Mouse (Mus musculus): Measurements from ENCODE around the gene Btf3l4. TPM values are rescaled to one million over a fixed set of nuclear protein-coding genes. Genes with fewer than 3 reads are reported as not detected.

Btf3l4 gene
- polyA plus RNA-seq, 1 experiment = 51.6 TPM

- peaks cover 1% of the 10 kb centered on the region; the same call in 1 of the 2 replicates for H3K36me3 ChIP-seq (ENCODE audit: control insufficient read depth, insufficient read depth, low read length)
- no peak overlapping the region for H3K27ac ChIP-seq (ENCODE audit: control insufficient read depth, insufficient read depth, low read depth, low read length)
- no peak for TF ChIP-seq POLR2A (IDR thresholded peaks at IDR 0.05; ENCODE audit: control insufficient read depth, low read depth, low read length)
- TF ChIP-seq CTCF (IDR thresholded peaks at IDR 0.05; ENCODE audit: control insufficient read depth, insufficient read depth, insufficient replicate concordance, low read depth, low read length) = no peak
- no peaks in the 10 kb centered on the region for H3K27me3 ChIP-seq (ENCODE audit: control insufficient read depth, insufficient read depth, low read length)
- no peaks in the 10 kb centered on the region for H3K4me1 ChIP-seq (ENCODE audit: control insufficient read depth, insufficient read depth, low read length)
- no peak overlapping the region for H3K4me3 ChIP-seq (ENCODE audit: control insufficient read depth, low read depth, low read length)
These were observed 21.9 kb downstream of the Btf3l4 start for GRCm38 (mm10) chr4:108811550-108811949.

GRCm38 (mm10) chr4:108811142-108811541 lies 22.3 kb downstream of the Btf3l4 start:
- TF ChIP-seq CTCF (IDR thresholded peaks at IDR 0.05; ENCODE audit: control insufficient read depth, insufficient read depth, insufficient replicate concordance, low read depth, low read length) = no peak
- no peak for TF ChIP-seq POLR2A (IDR thresholded peaks at IDR 0.05; ENCODE audit: control insufficient read depth, low read depth, low read length)
- Histone ChIP-seq H3K4me1 (ENCODE audit: control insufficient read depth, insufficient read depth, low read length) (no peaks in the 10 kb centered on the region), H3K27me3 (ENCODE audit: control insufficient read depth, insufficient read depth, low read length) (no peaks in the 10 kb centered on the region), H3K36me3 (ENCODE audit: control insufficient read depth, insufficient read depth, low read length) (peaks cover 1% of the 10 kb centered on the region; the same call in 1 of the 2 replicates), H3K27ac (ENCODE audit: control insufficient read depth, insufficient read depth, low read depth, low read length) (no peak overlapping the region), H3K4me3 (ENCODE audit: control insufficient read depth, low read depth, low read length) (no peak overlapping the region)

- Histone ChIP-seq H3K27ac (ENCODE audit: control insufficient read depth, insufficient read depth, low read depth, low read length) (no peak overlapping the region), H3K4me1 (ENCODE audit: control insufficient read depth, insufficient read depth, low read length) (peaks cover 10% of the 10 kb centered on the region), H3K36me3 (ENCODE audit: control insufficient read depth, insufficient read depth, low read length) (no peaks in the 10 kb centered on the region), H3K4me3 (ENCODE audit: control insufficient read depth, low read depth, low read length) (no peak overlapping the region), H3K27me3 (ENCODE audit: control insufficient read depth, insufficient read depth, low read length) (no peaks in the 10 kb centered on the region)
- no peak for TF ChIP-seq POLR2A (IDR thresholded peaks at IDR 0.05; ENCODE audit: control insufficient read depth, low read depth, low read length)
- TF ChIP-seq CTCF (IDR thresholded peaks at IDR 0.05; ENCODE audit: control insufficient read depth, insufficient read depth, insufficient replicate concordance, low read depth, low read length) = no peak
These were observed 29.9 kb downstream of the Btf3l4 start for GRCm38 (mm10) chr4:108803535-108803934.

- H3K4me1 ChIP-seq (ENCODE audit: control insufficient read depth, insufficient read depth, low read length) = peaks cover 10% of the 10 kb centered on the region
- peak; percentile 49; the same call in 1 of the 2 replicates for TF ChIP-seq CTCF (IDR thresholded peaks at IDR 0.05; ENCODE audit: control insufficient read depth, insufficient read depth, insufficient replicate concordance, low read depth, low read length)
- TF ChIP-seq POLR2A (IDR thresholded peaks at IDR 0.05; ENCODE audit: control insufficient read depth, low read depth, low read length) = no peak
- no peak overlapping the region for H3K4me3 ChIP-seq (ENCODE audit: control insufficient read depth, low read depth, low read length)
These were observed 35.2 kb downstream of the Btf3l4 start for GRCm38 (mm10) chr4:108798083-108798830.

GRCm38 (mm10) chr4:108796701-108797100 lies 36.7 kb downstream of the Btf3l4 start:
- H3K36me3 ChIP-seq (ENCODE audit: control insufficient read depth, insufficient read depth, low read length) = no peaks in the 10 kb centered on the region
- no peak overlapping the region for H3K27ac ChIP-seq (ENCODE audit: control insufficient read depth, insufficient read depth, low read depth, low read length)
- no peak overlapping the region for H3K4me3 ChIP-seq (ENCODE audit: control insufficient read depth, low read depth, low read length)
- TF ChIP-seq POLR2A (IDR thresholded peaks at IDR 0.05; ENCODE audit: control insufficient read depth, low read depth, low read length) = no peak
- TF ChIP-seq CTCF (IDR thresholded peaks at IDR 0.05; ENCODE audit: control insufficient read depth, insufficient read depth, insufficient replicate concordance, low read depth, low read length) = no peak
- peaks cover 10% of the 10 kb centered on the region for H3K4me1 ChIP-seq (ENCODE audit: control insufficient read depth, insufficient read depth, low read length)
- H3K27me3 ChIP-seq (ENCODE audit: control insufficient read depth, insufficient read depth, low read length) = no peaks in the 10 kb centered on the region

More at GRCm38 (mm10) chr4:108798083-108798830, 35.2 kb downstream of the Btf3l4 start:
- Histone ChIP-seq H3K36me3 (ENCODE audit: control insufficient read depth, insufficient read depth, low read length) (no peaks in the 10 kb centered on the region), H3K27ac (ENCODE audit: control insufficient read depth, insufficient read depth, low read depth, low read length) (no peak overlapping the region), H3K27me3 (ENCODE audit: control insufficient read depth, insufficient read depth, low read length) (no peaks in the 10 kb centered on the region)

- TF ChIP-seq CTCF (IDR thresholded peaks at IDR 0.05; ENCODE audit: control insufficient read depth, insufficient read depth, insufficient replicate concordance, low read depth, low read length) = no peak
- TF ChIP-seq POLR2A (IDR thresholded peaks at IDR 0.05; ENCODE audit: control insufficient read depth, low read depth, low read length) = no peak
- H3K27me3 ChIP-seq (ENCODE audit: control insufficient read depth, insufficient read depth, low read length) = no peaks in the 10 kb centered on the region
- no peaks in the 10 kb centered on the region for H3K4me1 ChIP-seq (ENCODE audit: control insufficient read depth, insufficient read depth, low read length)
- H3K36me3 ChIP-seq (ENCODE audit: control insufficient read depth, insufficient read depth, low read length) = no peaks in the 10 kb centered on the region
- H3K4me3 ChIP-seq (ENCODE audit: control insufficient read depth, low read depth, low read length) = no peak overlapping the region
- H3K27ac ChIP-seq (ENCODE audit: control insufficient read depth, insufficient read depth, low read depth, low read length) = no peak overlapping the region
These were observed 39.5 kb downstream of the Btf3l4 start for GRCm38 (mm10) chr4:108793941-108794340.

GRCm38 (mm10) chr4:108790507-108790906 lies 42.9 kb downstream of the Btf3l4 start:
- no peaks in the 10 kb centered on the region for H3K27me3 ChIP-seq (ENCODE audit: control insufficient read depth, insufficient read depth, low read length)
- H3K27ac ChIP-seq (ENCODE audit: control insufficient read depth, insufficient read depth, low read depth, low read length) = no peak overlapping the region
- no peaks in the 10 kb centered on the region for H3K36me3 ChIP-seq (ENCODE audit: control insufficient read depth, insufficient read depth, low read length)
- H3K4me1 ChIP-seq (ENCODE audit: control insufficient read depth, insufficient read depth, low read length) = no peaks in the 10 kb centered on the region; the same call in 1 of the 2 replicates
- H3K4me3 ChIP-seq (ENCODE audit: control insufficient read depth, low read depth, low read length) = no peak overlapping the region
- TF ChIP-seq POLR2A (IDR thresholded peaks at IDR 0.05; ENCODE audit: control insufficient read depth, low read depth, low read length) = no peak
- TF ChIP-seq CTCF (IDR thresholded peaks at IDR 0.05; ENCODE audit: control insufficient read depth, insufficient read depth, insufficient replicate concordance, low read depth, low read length) = no peak
